Mouse (Mus musculus) 3134 (cell line): ENCODE results near the gene Pced1b.

Source experiments
- DNase-seq: peaks from one replicate; pipeline ENCODE4 v3.0.0-alpha.2; 2011; ENCODE audit warnings: low spot score; ENCODE audit not compliant: insufficient read length; ENCODE audit errors: extremely low read depth

Gene Pced1b

DNA sequence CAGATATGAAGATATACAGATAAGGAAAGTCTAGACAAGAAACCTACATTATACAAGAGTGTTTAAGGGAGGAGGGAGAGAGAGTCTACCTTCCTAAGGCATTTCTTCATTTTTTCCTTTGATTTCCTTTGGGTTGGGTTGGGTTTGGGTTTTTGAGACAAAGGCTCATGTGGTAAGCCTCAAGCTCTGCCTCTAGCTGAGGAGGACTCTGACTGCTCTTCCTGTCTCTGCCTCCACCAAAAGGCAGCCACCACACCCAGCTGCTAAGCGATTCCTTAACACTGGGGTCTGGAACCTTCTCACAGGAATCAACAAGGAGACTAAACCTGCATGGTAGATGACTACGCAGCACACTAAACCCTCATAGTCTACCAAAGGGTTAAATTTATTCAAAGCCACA lies 143.9 kb downstream of the Pced1b start:
- DNase-seq, result no peak

DNA sequence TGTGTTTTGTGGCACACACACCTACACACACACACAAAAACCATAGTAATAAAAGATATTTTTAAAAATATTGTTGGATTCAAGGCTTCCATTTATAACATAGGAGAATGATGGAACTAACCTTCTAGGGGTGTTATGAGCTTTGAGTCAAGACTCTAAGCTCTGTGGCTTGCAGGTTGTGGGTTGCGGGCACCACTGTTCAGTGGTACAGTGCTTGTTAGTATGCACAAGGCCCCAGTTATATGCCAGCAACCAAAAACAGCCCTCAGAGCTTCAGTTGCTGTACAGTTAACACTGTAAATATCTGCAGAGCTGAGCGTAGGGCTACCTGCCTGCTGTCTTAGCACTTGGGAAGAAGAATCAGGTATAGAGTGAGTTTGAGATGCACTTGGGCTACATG lies 144.5 kb downstream of the Pced1b start:
- DNase-seq, result no peak

DNA sequence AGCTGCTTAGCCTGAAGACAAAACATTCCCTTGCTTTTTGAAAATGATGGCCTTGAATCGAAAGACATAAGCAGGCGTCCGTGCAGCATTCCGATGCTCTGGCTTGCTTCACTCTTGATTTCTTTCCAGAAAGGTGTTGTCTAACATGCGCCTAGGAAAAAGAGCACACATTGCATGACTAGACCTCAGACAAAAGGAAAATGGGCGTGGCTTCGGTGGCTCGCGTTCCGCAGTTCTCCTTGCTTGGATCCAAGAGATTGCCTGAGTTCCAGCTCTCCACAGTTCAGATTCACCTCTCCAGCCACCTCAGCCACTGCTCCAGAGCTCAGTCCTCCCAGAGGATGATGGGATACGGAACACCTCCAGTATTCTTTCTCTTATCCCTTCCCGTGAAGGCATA lies 147.7 kb downstream of the Pced1b start:
- DNase-seq, result no peak

DNA sequence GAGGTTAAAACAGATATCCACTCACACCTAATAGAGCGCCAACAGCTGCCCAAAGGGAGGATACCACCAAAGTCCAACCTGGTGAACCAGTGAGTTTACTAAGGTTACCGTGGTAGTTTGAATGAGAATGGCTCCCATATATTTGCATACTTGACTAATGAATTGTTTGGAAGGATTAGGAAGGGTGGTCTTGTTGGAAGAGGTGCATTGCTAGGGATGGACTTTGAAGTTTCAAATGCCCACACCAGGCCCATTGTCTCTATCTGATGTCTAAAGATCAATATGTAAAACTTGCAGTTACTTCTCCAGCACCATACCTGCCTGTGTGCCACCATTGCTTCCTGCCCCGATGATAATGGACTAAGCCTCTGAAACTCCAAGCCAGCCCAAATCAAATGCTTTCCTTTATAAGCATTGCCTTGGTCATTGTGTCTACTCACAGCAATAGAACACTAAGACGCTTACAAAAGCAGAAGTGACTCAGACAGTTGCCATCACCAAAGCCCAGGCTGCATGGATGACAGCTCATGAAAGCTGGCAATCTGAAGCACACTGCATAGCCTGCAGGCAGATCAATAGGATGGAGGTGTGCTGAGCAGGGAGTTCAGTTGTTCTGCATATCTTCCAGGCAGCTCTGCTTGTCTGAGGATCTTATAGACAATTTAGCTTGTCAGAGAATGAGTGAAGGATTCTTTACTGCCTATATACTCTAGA lies 149.8 kb downstream of the Pced1b start:
- no peak for DNase-seq

DNA sequence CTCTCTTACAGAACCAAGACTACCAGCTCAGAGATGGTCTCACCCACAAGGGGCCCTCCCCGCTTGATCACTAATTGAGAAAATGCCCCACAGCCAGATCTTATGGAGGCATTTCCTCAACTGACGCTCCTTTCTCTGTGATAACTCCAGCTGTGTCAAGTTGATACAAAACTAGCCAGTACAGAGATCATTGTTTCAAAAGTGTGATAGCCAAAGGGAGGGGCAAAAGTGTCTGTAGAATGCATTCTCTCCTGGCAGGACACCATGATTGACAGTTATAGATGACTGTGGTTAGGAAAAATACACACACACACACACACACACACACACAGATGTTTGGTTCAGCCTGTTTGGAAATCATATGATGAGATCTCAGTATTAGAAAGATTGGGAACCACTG lies 150.9 kb downstream of the Pced1b start:
- no peak for DNase-seq

DNA sequence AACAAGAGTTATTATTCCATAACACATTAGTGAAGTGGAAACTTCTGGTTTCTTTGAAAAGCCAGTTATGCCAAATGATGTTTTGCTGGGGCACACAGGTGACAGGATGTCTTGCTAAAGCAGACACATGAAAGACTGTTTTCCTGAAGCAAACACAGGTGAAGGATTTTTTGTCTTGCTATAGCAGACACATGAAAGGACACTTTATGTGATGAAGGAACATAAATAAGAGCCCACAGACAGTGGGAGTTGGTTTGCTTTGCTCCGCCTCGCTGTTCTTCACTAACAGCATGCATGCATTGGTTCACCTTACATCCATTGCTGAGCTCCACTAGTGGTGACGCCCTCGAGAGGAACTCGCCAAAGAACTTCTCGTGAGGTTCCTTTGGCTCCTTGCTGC lies 154.0 kb downstream of the Pced1b start:
- DNase-seq, result no peak

DNA sequence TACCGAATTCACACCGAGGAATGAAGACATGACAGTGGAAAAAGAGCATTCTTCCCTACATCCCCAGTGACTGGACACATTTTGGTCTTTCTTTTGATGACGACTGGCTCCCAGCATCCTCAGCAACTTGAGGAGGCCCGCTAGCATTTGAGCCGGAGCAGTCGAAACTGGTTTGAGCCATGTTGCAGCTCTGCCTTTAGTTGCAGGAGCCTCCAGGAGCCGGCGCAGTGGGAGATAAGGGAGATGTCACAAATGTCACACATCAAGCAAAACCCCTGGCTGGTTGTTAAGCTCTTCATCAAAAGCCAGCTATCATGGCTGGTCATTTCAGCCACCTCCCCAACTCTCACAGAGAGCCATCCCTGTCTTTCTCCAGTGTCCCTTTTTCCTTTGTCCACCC lies 157.6 kb downstream of the Pced1b start:
- DNase-seq, result no peak

DNA sequence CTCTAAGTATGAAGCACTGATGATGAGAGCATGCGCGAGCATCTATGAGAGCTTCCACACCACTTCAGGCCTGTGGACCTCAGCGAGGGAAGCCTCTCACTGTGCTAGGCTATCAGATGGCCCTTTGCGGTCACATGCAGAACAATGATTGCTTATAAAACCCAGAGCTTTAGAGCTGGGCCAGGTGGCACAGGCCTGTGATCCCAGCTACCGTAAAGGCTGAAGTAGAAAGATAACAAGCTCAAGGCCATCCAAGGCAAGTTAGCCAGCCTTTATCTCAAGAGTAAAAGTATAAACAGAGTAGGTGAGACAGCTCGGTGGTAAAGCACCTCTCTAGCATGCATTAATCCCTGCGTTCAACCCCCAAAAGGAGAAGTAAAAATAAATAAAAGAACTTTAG lies 158.1 kb downstream of the Pced1b start:
- no peak for DNase-seq

DNA sequence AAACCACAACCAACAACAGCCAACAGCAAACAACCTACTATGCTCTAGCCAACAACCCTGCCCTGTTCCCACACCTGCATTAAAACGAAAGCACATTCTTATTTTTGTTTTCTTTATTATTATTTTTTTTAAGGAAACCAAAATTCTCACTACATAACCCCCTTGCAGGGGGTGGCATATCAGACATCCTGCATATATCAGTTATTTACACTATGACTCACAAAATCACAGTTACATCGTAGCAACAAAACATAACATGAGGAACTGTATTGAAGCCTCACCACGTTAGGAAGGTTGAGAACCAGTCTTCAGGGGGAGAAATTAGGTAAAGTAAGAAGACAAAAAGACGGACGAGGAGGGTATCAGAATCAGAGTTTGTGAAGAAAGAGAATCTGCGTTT lies 159.2 kb downstream of the Pced1b start:
- no peak for DNase-seq

DNA sequence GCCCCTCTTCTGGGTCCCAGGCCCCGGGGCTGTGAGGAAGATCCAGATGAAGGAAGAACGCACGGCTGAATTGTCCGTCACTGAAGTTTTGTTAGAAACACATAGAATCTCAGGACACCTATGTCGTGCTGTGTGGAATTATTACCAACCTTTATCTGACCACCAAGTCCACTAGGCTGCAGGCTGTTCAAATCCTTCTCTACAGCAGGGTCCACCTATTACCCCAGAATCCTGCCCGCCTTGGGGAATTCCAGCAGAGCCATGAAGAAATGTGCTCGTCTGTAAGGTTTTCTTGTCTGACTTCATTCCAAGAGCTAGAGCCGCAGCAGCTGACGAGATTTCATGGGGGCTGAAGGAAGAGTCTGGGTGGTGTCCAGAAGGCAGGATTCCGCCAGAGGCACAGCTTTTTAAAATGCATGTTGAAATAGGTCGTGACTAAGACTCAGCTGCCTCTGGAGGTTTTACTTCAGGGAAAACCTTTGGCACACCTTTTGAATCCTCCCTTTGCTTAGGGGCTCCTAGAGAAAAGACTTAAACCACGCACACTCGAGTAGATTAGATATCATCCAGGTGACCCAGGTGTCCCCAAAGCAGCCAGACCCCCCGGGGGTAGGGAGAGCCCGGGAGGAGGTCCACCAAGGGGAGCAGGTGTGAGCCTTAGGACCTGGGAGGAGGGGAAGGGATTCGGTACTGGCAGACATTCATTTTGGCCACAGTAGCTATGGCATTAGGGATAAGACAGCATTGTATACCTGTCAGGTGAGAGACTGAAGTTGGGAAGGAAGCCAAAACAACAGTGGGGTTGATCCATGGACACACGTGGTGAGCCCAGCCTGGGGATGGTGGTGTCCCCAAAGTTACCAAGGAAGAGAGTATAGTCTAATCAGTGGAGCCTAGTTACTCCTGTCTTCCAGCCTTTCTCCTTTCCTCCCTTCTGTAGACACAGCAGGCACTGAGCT lies 160.9 kb downstream of the Pced1b start:
- DNase-seq, result peak; percentile 24

DNA sequence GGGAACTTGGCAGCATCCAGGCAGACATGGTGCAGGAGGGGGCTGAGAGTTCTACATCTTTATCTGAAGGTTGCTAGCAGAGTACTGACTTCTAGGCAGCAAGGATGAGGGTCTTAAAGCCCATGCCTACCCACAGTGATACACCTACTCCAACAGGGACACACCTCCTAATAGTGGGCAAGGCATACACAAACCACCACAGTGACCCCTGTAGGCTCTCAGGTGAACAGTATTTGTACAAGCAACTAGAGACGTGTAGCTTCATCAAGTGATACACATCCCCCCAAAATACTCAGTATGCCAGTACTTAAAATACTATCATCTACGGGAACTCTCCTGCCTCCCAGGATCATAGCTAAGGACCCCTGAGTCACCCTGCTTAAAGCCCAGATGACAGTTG lies 164.2 kb downstream of the Pced1b start:
- DNase-seq, result no peak

DNA sequence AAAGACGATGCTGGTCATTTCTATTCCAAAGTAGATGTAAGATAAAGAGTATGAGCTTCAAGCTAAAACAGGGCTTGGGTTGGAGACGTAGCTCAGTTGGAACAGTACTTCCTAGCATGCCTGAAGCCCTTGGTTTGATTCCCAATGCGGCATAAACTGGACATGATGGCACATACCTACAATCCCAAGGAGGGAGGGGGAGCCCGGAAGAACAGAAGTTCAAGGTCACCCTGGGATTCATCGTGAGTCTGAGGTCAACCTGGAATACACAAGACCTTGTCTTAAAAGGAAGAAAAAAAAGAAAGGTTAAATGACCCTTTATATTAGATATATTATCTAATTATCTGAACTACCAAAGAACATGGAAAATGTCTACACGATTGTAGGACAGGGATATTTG lies 164.8 kb downstream of the Pced1b start:
- no peak for DNase-seq

DNA sequence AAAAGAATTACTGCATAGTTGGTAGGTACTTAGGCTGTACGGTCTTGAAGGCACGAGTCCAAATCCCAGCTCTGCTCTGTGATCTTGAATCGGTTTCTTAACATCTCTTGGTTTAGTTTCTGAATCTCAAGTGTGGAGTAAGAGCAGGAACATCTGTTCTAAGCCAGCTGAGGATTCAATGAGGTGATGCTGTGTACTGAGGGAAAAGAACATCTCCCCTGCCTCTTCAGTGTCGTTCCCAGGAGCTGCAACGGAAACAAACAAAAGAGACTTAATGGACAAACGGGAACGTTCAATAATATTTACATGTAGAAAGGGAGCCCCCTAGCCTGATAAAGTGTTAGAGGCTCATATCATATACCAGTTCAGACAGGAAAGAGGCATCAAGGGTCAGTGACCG lies 165.4 kb downstream of the Pced1b start:
- no peak for DNase-seq

DNA sequence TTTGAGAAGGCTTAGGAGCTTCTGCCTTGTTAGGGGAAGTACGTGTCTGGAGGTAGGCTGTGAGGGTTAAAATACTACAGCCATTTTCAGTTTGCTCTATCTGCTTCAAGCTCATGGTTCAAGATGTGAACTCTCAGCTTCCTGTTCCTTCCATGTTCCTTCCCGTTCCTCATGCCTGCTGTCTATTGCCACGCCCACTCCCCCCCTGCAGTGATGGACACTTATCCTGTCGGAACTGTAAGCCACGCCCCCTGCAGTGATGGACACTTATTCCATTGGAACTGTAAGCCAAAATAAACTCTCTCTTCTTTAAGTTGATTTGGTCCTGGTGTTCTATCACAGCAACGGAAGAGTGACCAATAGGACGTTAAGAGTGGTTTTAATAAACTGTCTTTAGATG lies 166.0 kb downstream of the Pced1b start:
- DNase-seq, result no peak

DNA sequence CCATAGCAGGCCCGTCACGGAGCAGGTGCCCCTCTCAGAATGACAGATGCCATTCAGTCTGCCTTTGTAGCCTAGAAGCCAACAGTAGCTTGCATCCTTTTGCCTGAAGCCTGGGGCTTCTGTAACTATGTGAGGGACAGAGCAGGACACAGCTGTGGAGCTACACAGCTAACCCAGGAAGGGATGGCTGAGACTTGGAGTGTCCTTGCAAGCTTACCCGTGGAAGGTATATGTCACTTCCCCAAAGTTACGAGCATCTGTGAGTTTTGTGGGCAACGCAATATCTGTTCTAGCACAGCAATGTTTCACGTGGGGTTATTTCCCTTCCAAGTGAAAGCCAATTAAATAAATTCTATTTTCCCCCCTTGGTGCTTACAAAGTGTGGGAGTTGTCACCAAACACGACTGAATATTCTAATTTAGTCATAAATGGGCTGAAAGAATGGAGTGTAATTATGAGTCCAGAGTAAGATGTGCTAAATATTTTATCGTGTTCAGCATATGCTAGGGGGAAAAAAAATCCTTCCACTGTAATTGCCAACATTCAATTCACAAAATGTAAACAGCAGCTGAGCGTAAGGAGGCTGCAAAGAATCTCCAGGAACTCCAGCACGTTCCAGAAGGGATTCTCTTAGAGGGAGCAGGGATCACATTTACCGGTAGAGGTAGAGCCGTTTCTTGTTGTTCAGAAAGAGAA lies 168.0 kb downstream of the Pced1b start:
- no peak for DNase-seq

DNA sequence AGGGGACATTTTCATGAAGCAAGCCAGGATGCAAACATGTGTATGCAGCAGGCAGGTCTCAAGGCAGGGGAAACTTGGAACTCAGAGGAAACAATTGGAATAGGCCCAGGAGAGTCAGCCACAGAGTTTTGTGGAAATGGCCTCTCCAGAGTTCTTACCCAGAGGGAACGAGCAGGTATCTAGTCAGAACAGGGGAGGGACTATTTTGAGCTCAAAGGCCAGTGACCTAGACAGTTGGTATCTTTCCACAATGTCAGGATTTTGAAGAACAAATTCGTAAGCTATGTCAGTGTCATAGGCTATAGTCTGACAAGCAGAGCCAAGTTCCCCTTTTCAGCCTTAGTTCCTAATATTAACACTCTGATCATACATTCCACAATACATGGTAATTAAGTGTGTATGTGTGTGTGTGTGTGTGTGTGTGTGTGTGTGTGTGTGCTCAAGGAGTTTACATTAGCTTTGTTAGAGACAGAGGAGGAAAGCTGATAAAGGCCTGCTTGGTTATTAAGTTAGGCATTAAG lies 168.6 kb downstream of the Pced1b start:
- no peak for DNase-seq

DNA sequence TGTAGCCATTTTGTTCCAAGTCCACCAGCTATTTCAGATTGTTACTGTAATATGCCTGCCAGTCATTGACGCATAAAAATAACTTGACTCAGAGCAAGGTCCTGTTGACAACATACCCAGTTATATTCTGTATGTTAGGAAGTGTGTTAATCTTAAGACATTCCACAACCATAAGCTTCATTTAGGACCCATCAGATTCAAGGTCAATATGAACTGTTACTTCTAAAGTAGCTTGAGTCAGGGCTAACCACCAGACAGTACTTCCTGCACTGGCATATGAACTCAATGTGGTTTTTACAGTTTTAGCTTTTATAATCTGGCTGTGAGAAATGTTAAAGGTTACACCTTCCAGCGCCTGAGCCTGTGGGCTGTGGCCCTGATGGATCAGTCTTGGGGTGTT lies 173.4 kb downstream of the Pced1b start:
- no peak for DNase-seq

DNA sequence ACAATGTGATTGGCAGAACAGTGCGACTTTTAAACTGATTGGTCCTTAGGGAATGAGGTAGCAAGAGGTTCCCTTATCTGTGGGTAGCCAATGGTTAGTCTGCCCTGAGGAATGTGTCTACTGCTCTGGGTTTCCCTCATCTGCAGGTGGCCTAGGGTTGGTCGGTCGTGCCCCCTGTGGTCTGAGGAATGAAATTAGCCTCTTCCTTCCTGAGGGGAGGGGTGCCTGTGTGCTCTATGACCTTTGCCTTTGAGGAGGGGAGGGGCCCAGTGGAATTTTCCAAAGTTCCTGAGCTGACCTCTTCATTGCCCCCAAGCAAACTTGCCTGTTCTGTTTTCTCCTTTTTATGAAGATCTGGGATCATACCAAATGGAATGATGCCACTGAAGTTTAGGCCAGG lies 174.6 kb downstream of the Pced1b start:
- no peak for DNase-seq

DNA sequence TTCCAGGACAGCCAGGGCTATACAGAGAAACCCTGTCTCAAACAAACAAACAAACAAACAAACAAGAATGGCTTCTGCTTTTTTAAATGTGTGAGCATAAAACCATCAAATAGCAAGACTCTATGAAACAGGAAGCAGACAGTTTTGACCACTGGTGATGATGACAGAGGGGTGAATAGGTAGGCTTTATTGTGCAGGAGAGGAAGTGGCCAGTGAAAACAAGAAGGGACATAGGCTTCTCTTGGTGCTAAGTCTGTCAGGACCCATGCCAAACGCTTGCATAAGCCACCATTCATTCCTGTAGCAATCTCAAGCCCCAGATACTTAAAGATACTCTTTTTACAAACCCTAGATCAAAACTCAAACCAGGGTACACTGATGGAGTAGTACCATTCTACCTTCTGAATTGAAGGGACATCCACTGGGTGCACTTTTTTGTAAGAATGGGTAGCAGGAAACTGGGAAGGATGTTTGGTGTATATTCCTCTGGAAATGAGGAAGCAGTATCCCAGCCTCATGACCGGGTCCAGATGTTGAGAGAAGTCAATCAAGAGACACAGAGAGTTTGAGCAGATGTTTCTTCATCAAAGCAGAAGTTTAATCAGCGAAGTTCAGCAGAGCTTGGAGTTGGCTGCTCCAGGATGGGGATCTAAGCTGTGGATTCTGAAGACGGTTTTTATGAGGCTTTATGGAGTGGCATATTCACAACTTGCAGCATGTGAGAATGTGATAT lies 175.5 kb downstream of the Pced1b start:
- no peak for DNase-seq

DNA sequence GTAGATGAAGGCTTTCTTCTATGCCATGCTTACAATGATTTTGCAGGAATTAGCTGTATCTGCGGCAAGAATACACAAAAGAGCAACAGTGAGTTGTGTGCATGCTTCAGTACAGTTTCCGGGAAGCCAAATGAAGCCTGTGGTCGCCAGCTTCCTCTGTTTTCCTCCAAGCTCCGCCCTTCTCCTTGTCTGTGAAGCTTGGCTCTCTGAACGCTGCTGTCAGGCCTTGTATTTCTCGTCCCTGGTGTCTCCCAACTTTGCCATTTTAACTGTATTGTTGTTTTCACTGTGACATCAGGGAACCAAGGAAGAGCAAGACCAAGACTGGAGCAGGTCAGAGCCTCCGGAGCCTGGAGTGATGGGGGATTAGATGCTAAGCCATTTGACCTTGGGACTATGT lies 177.5 kb downstream of the Pced1b start:
- no peak for DNase-seq

DNA sequence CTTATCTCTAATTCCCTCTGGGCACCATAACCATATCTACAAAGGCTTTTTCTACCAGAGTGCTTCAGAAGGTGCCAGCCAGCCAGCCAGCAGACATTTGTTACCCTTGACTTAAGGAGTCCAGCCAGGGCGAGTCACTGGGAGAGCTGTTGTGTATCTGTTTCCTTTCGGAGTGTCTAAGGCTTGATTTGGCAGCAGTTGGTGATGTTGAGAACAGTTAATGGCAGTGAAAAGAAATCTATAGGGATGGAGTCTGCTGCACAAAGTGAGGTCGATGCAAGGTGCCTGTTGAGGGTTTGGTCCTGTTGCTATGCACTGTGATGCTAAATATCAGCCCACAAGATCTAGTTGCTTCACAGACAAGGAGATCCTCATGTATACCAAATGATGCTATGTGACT lies 178.1 kb downstream of the Pced1b start:
- DNase-seq, result no peak
